Mouse (Mus musculus) forebrain, embryonic 10.5 days (tissue): ENCODE data around the gene Gsc2. TPM values are rescaled to one million over a fixed set of nuclear protein-coding genes. Genes with fewer than 3 reads are reported as not detected.

ENCODE experiments used
- DNase-seq: peaks from one replicate; pipeline ENCODE4 v3.0.0-alpha.2; 2017; ENCODE audit warnings: low spot score; ENCODE audit errors: extremely low spot score
- H3K27ac ChIP-seq: fragments of 300-500 bp; sonication (generic); 2 replicates; pipeline ENCODE4 v1.5.1; 2016; ENCODE audit warnings: mild to moderate bottlenecking
- H3K27me3 ChIP-seq: fragments of 300-500 bp; sonication (generic); 2 replicates; pipeline ENCODE4 v1.6.1; 2016; ENCODE audit warnings: mild to moderate bottlenecking; ENCODE audit not compliant: poor library complexity, severe bottlenecking
- H3K36me3 ChIP-seq: fragments of 300-500 bp; sonication (generic); replicated peaks from 2 replicates; pipeline ENCODE4 v1.6.1; 2016; ENCODE audit warnings: mild to moderate bottlenecking, moderate library complexity
- H3K4me1 ChIP-seq: fragments of 300-500 bp; sonication (generic); 2 replicates; pipeline ENCODE4 v1.6.1; 2016
- H3K4me3 ChIP-seq: fragments of 300-500 bp; sonication (generic); 2 replicates; pipeline ENCODE4 v1.5.1; 2016; ENCODE audit warnings: mild to moderate bottlenecking, moderate library complexity
- H3K9me3 ChIP-seq: fragments of 300-500 bp; sonication (generic); 2 replicates; pipeline ENCODE4 v1.6.1; 2016; ENCODE audit warnings: mild to moderate bottlenecking, moderate library complexity
- WGBS: fragments of 180-500 bp; shearing (Covaris S2); methylation state at CpG from one replicate; pipeline ENCODE4 v1.1.7; 2016; 5-methylcytosine and 5-hydroxymethylcytosine counted together
- polyA plus RNA-seq: library from polyadenylated mRNA; unstranded; fragments of >200 nt; fragmentation: Nextera tagmentation; extraction: Ambion mirVana; gene quantifications from 2 replicates; pipeline ENCODE4 v1.2.1, GENCODE M21; 2016

Gene Gsc2
- polyA plus RNA-seq, 1 experiment from 2014 or later: 0.43 TPM

GRCm38 (mm10) chr16:17934445-17934910 lies 19.6 kb upstream of the Gsc2 start:
- 69% methylated on average over 3 of the region's 3 CpGs for WGBS
- Histone ChIP-seq H3K36me3 (no peaks in the 10 kb centered on the region), H3K9me3 (no peaks in the 10 kb centered on the region), H3K27me3 (peaks cover 61% of the 10 kb centered on the region), H3K4me3 (no peak overlapping the region), H3K27ac (no peak overlapping the region), H3K4me1 (peaks cover 11% of the 10 kb centered on the region)
- DNase-seq: no peak

GRCm38 (mm10) chr16:17933594-17934444 lies 19.0 kb upstream of the Gsc2 start:
- Histone ChIP-seq H3K4me3 (no peak overlapping the region), H3K9me3 (no peaks in the 10 kb centered on the region), H3K36me3 (no peaks in the 10 kb centered on the region), H3K27me3 (peaks cover 64% of the 10 kb centered on the region), H3K4me1 (peaks cover 12% of the 10 kb centered on the region), H3K27ac (no peak overlapping the region)
- 73% methylated on average over 9 of the region's 9 CpGs for WGBS
- DNase-seq: no peak

- no peaks in the 10 kb centered on the region for H3K9me3 ChIP-seq
- H3K4me1 ChIP-seq: peaks cover 26% of the 10 kb centered on the region
- H3K36me3 ChIP-seq: no peaks in the 10 kb centered on the region
- H3K27ac ChIP-seq: no peak overlapping the region
- H3K27me3 ChIP-seq: peaks cover 52% of the 10 kb centered on the region
- 72% methylated on average over 5 of the region's 5 CpGs for WGBS
- no peak for DNase-seq
- no peak overlapping the region for H3K4me3 ChIP-seq
Observed at GRCm38 (mm10) chr16:17931906-17932460, 17.1 kb upstream of the Gsc2 start.

- no peak overlapping the region for H3K27ac ChIP-seq
- 54% methylated on average over 2 of the region's 2 CpGs for WGBS
Observed at GRCm38 (mm10) chr16:17929631-17930030, 14.8 kb upstream of the Gsc2 start.

DNA sequence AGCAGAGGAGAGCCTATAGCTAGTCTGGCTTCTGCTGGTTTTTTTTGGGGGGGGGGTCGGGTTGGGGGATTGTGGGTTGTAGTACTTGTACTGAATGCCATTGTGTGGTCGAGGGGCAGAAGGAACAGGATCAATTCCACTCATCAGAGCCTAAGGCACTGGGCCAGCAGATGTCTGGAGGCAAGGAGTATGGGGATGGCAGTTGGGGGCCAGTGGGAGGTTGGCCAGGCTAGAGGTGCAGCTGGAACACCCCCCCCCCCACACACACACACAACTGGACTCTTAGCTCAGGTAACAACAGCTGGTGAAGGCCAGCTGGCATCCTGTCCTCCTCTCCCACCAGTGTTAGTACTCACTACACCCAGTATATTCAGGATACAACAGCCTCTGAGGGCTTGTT lies 14.4 kb upstream of the Gsc2 start:
- Histone ChIP-seq H3K4me1 (peaks cover 39% of the 10 kb centered on the region), H3K9me3 (no peaks in the 10 kb centered on the region), H3K4me3 (peak overlapping the region; percentile 92), H3K36me3 (peaks cover 26% of the 10 kb centered on the region), H3K27ac (peak overlapping the region; percentile 91), H3K27me3 (peaks cover 50% of the 10 kb centered on the region)
- no peak for DNase-seq
- WGBS: 11% methylated on average over 2 of the region's 2 CpGs

More at GRCm38 (mm10) chr16:17929631-17930030, 14.8 kb upstream of the Gsc2 start:
- DNase-seq: no peak
- H3K4me1 ChIP-seq: peaks cover 39% of the 10 kb centered on the region
- peaks cover 52% of the 10 kb centered on the region for H3K27me3 ChIP-seq
- no peak overlapping the region for H3K4me3 ChIP-seq
- peaks cover 22% of the 10 kb centered on the region for H3K36me3 ChIP-seq
- no peaks in the 10 kb centered on the region for H3K9me3 ChIP-seq

- WGBS: 0% methylated on average over 9 of the region's 9 CpGs
- Histone ChIP-seq H3K36me3 (peaks cover 26% of the 10 kb centered on the region), H3K4me1 (peaks cover 40% of the 10 kb centered on the region), H3K27me3 (peaks cover 46% of the 10 kb centered on the region), H3K27ac (peak overlapping the region; percentile 91), H3K4me3 (peak overlapping the region; percentile 92), H3K9me3 (no peaks in the 10 kb centered on the region)
- peak; percentile 75 for DNase-seq
Observed at GRCm38 (mm10) chr16:17928627-17929104, 13.8 kb upstream of the Gsc2 start.

DNA sequence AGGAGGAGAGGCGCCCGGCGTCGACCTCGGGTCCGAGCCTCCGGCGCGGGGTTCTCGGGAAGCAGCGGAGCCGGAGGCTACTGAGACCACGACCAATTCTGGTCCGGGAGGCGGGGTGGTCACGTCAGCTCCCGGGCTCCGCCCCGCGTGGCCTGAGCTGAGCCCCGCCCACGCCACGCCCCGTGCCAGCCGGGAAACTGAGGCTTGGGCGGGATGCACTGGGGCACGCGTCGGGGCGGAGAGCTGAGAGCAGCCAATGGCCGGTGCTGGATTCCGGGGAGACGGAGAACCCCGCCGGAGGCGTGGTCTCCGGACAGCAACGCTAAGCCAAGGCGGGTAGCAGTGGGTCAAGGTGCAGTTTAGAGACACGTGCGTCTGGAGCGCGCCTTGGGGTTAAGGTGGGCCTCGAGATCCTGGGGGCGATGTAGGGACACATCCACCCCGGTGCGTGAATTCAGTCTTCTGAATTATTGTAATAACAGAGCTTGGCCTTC lies 13.3 kb upstream of the Gsc2 start, which contains the start of gene Slc25a1:
Slc25a1 (minus strand) TSS at position 133 of the 494 bp plus-strand sequence.
- peak within 1 kb of the TSS; percentile 92 for H3K4me3 ChIP-seq
- H3K27ac ChIP-seq: peak within 1 kb of the TSS; percentile 91
- WGBS: under 1% methylated on average over 47 of the region's 47 CpGs
- H3K4me1 ChIP-seq: peaks cover 45% of the 10 kb centered on the region
- H3K27me3 ChIP-seq: peaks cover 46% of the 10 kb centered on the region
- H3K9me3 ChIP-seq: no peaks in the 10 kb centered on the region
- peaks cover 26% of the 10 kb centered on the region for H3K36me3 ChIP-seq
- peak; percentile 86 for DNase-seq

- H3K27ac ChIP-seq: peak overlapping the region; percentile 91
- DNase-seq: peak; percentile 27
- H3K4me1 ChIP-seq: peaks cover 51% of the 10 kb centered on the region
- WGBS: under 1% methylated on average over 71 of the region's 72 CpGs
- H3K4me3 ChIP-seq: peak overlapping the region; percentile 92
- peaks cover 26% of the 10 kb centered on the region for H3K36me3 ChIP-seq
- no peaks in the 10 kb centered on the region for H3K9me3 ChIP-seq
- H3K27me3 ChIP-seq: peaks cover 46% of the 10 kb centered on the region
Observed at GRCm38 (mm10) chr16:17927351-17928082, 12.7 kb upstream of the Gsc2 start.

- Histone ChIP-seq H3K36me3 (peaks cover 26% of the 10 kb centered on the region), H3K27me3 (peaks cover 57% of the 10 kb centered on the region), H3K4me1 (peaks cover 50% of the 10 kb centered on the region), H3K9me3 (no peaks in the 10 kb centered on the region), H3K27ac (peak overlapping the region; percentile 91), H3K4me3 (peak overlapping the region; percentile 84)
- WGBS: under 1% methylated on average over 14 of the region's 14 CpGs
- DNase-seq: no peak
Observed at GRCm38 (mm10) chr16:17922163-17922538, 7.3 kb upstream of the Gsc2 start.

GRCm38 (mm10) chr16:17921325-17922162 lies 6.7 kb upstream of the Gsc2 start:
- Histone ChIP-seq H3K9me3 (no peaks in the 10 kb centered on the region), H3K4me1 (peaks cover 44% of the 10 kb centered on the region), H3K4me3 (peak overlapping the region; percentile 84), H3K27me3 (peaks cover 57% of the 10 kb centered on the region), H3K27ac (peak overlapping the region; percentile 91), H3K36me3 (peaks cover 24% of the 10 kb centered on the region)
- peak; percentile 95 for DNase-seq
- 2% methylated on average over 47 of the region's 47 CpGs for WGBS

DNA sequence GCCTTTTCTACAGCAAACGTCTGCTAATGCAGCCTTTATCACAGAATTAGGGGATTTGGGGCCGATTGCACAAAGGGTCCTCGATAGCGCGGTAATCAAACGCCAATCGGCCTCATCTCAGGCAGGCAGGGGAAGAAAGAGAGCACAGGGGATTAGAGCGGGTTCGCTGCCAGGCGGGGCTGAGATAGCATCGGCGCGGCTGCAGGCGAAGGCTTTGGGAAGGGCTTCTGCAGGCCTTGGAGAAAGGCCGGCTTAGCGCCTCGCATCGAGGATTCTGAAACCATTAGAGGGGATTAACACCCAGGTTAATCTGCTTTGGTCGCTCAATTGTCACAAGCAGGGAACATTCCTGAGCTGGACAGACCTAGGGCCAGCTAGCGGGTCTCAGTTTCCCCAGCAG lies 5.7 kb upstream of the Gsc2 start:
- Histone ChIP-seq H3K4me1 (peaks cover 40% of the 10 kb centered on the region), H3K27ac (peak overlapping the region; percentile 91), H3K36me3 (peaks cover 14% of the 10 kb centered on the region), H3K9me3 (no peaks in the 10 kb centered on the region), H3K27me3 (peaks cover 57% of the 10 kb centered on the region), H3K4me3 (peak overlapping the region; percentile 84)
- peak; percentile 64 for DNase-seq
- 3% methylated on average over 20 of the region's 20 CpGs for WGBS
